Mouse (Mus musculus): ENCODE results near the gene Dnajc30. TPM values are rescaled to one million over a fixed set of nuclear protein-coding genes. Genes with fewer than 3 reads are reported as not detected.
A peak's percentile ranks its signal among the peaks of the same experiment; 100 is the strongest.

Gene Dnajc30
- polyA plus RNA-seq, 1 experiment from 2014 or later: 31.3 TPM

DNA sequence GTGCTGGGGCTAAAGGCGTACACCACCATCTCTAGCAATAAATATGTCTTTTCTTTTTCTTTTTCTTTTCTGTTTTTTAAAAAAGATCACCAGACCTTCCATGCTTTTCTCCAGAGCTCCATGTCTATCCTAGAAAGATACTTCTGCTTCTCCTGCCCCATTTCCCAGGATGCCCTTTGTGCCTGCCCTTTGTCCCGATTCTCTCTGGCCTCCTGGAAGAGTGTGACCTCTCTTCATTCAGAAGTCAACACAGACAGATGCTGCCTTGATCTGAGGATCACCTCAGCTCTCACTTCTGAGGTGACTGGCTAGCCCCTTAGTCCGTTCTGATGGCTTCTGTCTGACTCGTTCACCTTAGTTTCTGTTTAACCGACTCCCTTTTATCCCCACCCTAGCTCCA lies 16.5 kb downstream of the Dnajc30 start:
- ATAC-seq: no peak
- 88% methylated on average over 5 of the region's 5 CpGs for WGBS
- no peaks in the 10 kb centered on the region for H3K9me3 ChIP-seq (replicated peaks)

DNA sequence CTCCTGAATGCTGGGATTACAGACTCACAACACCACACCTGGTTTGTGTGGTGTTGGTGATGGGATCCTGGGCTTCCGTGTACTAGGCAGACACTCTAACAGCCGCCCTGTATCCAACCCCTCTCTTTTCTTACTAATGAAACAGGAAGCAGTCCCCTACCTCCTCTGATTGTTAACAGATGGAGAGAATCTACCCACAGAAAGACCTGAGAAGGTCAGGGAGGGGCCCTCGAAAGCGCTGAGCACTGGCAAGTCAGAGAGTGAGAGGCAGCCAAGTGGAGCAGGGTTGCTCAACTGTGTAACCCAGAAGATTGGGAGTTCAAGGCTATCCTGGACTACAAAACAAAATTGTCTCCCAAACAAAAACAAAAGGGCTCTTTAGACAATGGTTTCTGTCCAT lies 22.9 kb downstream of the Dnajc30 start:
- WGBS: 83% methylated on average over 4 of the region's 4 CpGs
- Histone ChIP-seq H3K4me2 (no peak overlapping the region), H3K4me1 (peaks cover 5% of the 10 kb centered on the region; the same call in 1 of the 2 replicates), H3K4me3 (no peak overlapping the region), H3K9me3 (replicated peaks) (no peaks in the 10 kb centered on the region), H3K27ac (no peak overlapping the region), H3K27me3 (peaks cover 46% of the 10 kb centered on the region), H3K9ac (no peak overlapping the region), H3K36me3 (ENCODE audit: poor library complexity, severe bottlenecking) (no peaks in the 10 kb centered on the region)
- ATAC-seq: no peak

More for the DNA sequence above, 16.5 kb downstream of the Dnajc30 start:
- H3K36me3 ChIP-seq (ENCODE audit: poor library complexity, severe bottlenecking): peaks cover 7% of the 10 kb centered on the region
- peaks cover 10% of the 10 kb centered on the region; the same call in 1 of the 2 replicates for H3K27me3 ChIP-seq
- peaks cover 12% of the 10 kb centered on the region for H3K4me1 ChIP-seq
- H3K27ac ChIP-seq: no peak overlapping the region
- H3K4me3 ChIP-seq: no peak overlapping the region
- no peak overlapping the region for H3K4me2 ChIP-seq
- H3K9ac ChIP-seq: no peak overlapping the region

DNA sequence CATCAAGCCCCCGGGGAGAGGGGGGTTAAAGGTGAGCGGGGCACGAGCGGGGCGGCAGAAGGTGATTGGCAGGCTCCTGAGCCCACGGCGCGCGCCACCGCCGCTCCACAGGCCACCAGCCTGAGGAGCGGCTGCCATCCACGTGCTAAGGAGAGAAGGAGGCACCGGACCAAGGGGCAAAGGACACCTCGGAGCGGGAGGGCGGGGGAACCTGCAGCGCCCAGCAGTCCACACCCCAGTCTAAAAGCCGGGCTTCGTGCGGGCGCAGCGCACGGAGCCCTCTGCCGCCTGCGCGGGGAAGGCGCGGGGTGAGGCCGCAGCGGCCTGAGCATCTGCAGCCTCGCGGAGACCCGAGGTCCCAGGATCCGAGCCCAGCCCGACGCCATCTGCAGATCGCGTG lies 25.7 kb downstream of the Dnajc30 start, which contains the start of gene Mlxipl:
TSS of gene Mlxipl (plus strand) at position 238 of the 400 bp plus-strand sequence.
- H3K27me3 ChIP-seq: peaks cover 58% of the 10 kb centered on the region
- H3K4me3 ChIP-seq: peak within 1 kb of the TSS; percentile 9; the same call in 1 of the 2 replicates

DNA sequence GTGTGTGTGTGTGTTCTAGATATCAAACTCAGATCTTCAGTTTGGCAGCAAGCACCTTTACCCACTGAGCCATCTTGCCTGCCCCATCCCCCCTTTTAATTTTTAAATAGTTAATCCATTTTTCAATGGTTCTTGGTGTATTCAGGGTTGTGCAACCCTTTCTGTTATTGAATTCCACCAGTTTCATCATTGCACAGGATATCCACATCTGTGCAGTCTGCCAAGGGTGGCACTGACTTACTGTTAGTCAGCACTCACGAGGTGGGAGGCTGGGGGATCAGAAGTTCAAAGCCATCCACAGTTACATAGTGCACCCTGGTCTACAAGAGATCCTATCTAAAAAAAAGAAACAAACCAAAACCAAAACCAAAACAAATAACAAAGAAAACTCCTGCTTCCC lies 37.0 kb downstream of the Dnajc30 start:
- Histone ChIP-seq H3K9ac (no peak overlapping the region), H3K4me3 (no peak overlapping the region), H3K9me3 (replicated peaks) (no peaks in the 10 kb centered on the region), H3K27ac (no peak overlapping the region), H3K36me3 (ENCODE audit: poor library complexity, severe bottlenecking) (no peaks in the 10 kb centered on the region), H3K27me3 (peaks cover 15% of the 10 kb centered on the region), H3K4me1 (no peaks in the 10 kb centered on the region), H3K4me2 (no peak overlapping the region)
- no peak for ATAC-seq
- 55% methylated on average over 1 of the region's 1 CpGs for WGBS

More for the DNA sequence above, 25.7 kb downstream of the Dnajc30 start, which contains the start of gene Mlxipl:
- Histone ChIP-seq H3K9me3 (replicated peaks) (no peaks in the 10 kb centered on the region), H3K9ac (peak within 1 kb of the TSS; percentile 43; the same call in 1 of the 2 replicates), H3K4me2 (peak within 1 kb of the TSS; percentile 47), H3K36me3 (ENCODE audit: poor library complexity, severe bottlenecking) (no peaks in the 10 kb centered on the region), H3K27ac (no peak within 1 kb of the TSS), H3K4me1 (peaks cover 5% of the 10 kb centered on the region; the same call in 1 of the 2 replicates)
- no peak for ATAC-seq
- WGBS: 2% methylated on average over 39 of the region's 39 CpGs

DNA sequence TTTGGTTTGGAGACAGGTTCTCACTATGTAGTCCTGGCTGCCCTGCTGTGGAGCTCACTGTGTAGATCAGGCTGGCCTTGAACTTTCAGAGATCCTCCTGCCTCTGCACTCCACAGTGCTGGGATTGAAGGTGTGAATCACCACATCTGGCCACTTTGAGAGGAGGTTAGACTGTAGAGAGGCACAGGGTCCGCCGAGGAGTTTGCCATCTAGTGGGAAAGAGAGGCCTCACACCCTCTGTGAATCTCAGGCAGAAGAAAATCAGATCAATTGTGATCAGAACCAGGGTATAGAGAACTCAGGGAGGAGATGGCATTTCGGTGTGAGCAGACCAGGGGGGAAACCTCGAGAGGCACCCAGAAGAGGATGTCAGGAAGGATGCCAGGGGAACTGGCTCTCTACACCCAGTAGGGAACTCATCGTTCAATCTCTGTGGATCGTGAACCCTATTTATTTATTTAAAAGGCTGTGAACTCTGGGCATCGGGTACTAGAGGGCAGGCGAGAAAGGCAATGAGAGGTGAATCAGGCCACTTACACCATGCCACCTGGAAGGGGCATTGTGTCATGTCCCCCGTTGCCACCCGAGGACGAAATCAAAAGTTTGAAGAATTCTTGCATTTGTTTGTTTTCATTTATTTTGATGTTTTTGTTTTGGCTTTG lies 40.1 kb downstream of the Dnajc30 start:
- no peak for ATAC-seq

DNA sequence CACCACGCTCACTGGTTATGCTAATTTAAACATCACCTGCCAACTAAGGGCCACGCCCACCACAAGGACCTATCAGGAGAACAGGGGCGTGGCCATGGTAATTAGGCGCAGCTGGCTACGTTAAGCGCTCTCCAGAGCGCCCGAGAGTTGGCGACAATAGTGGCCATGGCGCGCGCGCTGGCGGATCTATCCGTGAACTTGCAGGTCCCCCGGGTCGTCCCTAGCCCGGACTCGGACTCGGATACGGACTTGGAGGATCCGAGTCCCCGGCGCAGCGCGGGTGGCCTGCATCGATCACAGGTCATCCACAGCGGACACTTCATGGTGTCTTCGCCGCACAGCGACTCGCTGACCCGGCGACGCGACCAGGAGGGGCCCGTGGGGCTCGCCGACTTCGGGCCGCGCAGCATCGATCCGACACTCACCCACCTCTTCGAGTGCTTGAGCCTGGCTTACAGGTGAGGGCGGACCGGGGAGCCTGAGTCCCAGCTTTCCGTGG lies 42.8 kb downstream of the Dnajc30 start:
- Histone ChIP-seq H3K27ac (no peak overlapping the region), H3K9me3 (replicated peaks) (no peaks in the 10 kb centered on the region), H3K4me1 (peaks cover 14% of the 10 kb centered on the region), H3K4me3 (peak overlapping the region; percentile 48), H3K27me3 (peaks cover 56% of the 10 kb centered on the region), H3K36me3 (ENCODE audit: poor library complexity, severe bottlenecking) (no peaks in the 10 kb centered on the region), H3K9ac (peak overlapping the region; percentile 59), H3K4me2 (peak overlapping the region; percentile 86)
- peak; percentile 91 for ATAC-seq
- WGBS: under 1% methylated on average over 48 of the region's 48 CpGs

More for the DNA sequence above, 40.1 kb downstream of the Dnajc30 start:
- Histone ChIP-seq H3K27ac (no peak overlapping the region), H3K4me1 (peaks cover 14% of the 10 kb centered on the region), H3K4me3 (no peak overlapping the region), H3K27me3 (peaks cover 44% of the 10 kb centered on the region), H3K9me3 (replicated peaks) (no peaks in the 10 kb centered on the region), H3K9ac (no peak overlapping the region), H3K36me3 (ENCODE audit: poor library complexity, severe bottlenecking) (no peaks in the 10 kb centered on the region), H3K4me2 (no peak overlapping the region)
- 68% methylated on average over 11 of the region's 11 CpGs for WGBS

DNA sequence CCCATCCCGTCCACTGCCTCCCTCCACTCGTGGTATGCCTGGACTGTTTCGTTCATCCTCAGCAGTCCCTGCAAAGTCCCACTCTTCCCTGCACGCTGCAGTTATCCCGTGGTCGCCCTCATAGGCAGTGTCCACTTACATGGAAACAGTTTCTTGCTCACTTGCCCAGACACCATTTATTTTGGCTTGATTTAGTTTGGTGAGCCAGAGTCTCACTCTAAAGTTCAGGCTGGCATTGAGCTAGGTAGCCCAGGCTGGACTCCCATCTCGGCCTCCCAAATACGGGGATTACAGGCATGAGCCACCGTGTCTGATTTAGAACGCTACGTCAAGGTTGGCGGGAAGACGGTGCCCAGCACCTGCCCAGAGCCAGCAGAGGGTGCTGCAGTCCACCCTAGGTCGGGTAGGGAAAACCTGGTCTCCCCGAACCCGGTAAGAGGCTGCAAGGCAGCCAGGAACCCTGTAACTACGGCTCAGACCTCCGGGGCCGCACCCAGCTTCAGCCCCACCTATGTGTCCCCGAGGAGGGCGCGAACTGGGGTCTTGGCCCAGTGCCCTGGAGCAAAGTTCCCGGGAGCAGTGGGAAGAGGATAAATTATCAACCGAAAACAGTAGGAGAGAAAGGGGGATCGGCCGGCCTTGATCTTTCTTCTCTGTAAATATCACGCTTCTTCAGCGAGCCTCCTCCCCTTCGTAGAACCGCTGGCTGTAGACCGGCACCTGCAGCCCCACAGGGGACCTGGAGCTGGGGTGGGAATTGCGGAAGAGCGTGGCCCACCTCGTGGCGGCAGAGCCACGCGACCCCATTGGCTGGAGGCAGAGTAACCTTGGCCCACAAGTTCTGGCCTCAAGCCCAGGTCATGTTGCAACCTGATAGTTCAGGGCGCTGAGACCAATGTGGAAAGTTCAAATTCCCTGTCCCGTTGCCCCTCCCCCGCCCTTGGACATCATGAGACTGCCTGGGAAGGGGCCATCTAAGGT lies 43.8 kb downstream of the Dnajc30 start:
- no peak overlapping the region for H3K27ac ChIP-seq
- H3K4me3 ChIP-seq: peak overlapping the region; percentile 48
- H3K36me3 ChIP-seq (ENCODE audit: poor library complexity, severe bottlenecking): no peaks in the 10 kb centered on the region
- peaks cover 56% of the 10 kb centered on the region for H3K27me3 ChIP-seq
- H3K9me3 ChIP-seq (replicated peaks): no peaks in the 10 kb centered on the region
- H3K4me1 ChIP-seq: peaks cover 14% of the 10 kb centered on the region
- no peak overlapping the region; the same call in 1 of the 2 replicates for H3K9ac ChIP-seq
- peak overlapping the region; percentile 86 for H3K4me2 ChIP-seq
- 9% methylated on average over 39 of the region's 40 CpGs for WGBS
- 0 out of 2 replicates have a peak, but pooled peaks have one; percentile 30 for ATAC-seq

DNA sequence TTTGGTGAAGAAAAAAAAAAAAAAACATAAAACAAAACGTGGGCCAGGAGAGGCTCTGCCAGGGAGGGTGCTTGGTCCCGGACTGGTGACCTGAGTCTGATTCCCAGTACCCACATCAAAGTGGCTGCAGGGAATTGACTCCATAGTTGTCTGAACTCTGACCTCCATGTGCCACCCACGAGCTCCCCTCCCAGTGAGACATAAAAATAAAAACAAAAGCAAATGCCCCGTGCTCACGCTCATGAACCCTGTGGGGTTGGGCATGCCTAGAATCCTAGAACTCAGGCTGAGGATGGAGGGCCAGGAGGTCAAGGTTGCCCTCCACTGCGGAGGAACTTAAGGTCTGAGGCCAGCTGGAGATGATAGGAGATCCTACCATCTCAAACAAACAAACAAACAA lies 45.0 kb downstream of the Dnajc30 start:
- Histone ChIP-seq H3K4me2 (no peak overlapping the region), H3K9ac (no peak overlapping the region), H3K9me3 (replicated peaks) (no peaks in the 10 kb centered on the region), H3K4me1 (peaks cover 14% of the 10 kb centered on the region), H3K4me3 (no peak overlapping the region), H3K36me3 (ENCODE audit: poor library complexity, severe bottlenecking) (no peaks in the 10 kb centered on the region), H3K27ac (no peak overlapping the region), H3K27me3 (peaks cover 56% of the 10 kb centered on the region)
- ATAC-seq: no peak
- 51% methylated on average over 6 of the region's 6 CpGs for WGBS

DNA sequence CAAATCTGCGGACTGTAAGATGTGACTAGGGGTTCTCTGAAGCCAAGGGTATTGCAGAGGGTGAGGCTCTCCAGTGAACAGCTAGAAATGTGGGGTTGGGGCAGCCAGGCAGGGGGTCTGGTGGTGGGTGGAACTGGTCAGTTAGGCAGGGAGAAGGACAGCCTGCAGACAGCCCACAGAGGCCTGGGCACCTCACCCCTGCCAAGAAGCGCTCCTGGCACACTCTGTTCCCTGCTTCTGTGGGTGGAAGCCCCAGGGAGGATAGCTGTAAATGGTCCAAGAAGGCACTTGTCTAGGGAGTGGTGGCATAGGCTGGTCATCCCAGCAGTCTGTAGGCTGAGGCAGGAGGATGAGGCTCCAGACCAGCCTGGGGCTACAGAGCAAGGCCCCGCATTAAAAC lies 45.4 kb downstream of the Dnajc30 start:
- ATAC-seq: no peak
- Histone ChIP-seq H3K27me3 (peaks cover 53% of the 10 kb centered on the region), H3K36me3 (ENCODE audit: poor library complexity, severe bottlenecking) (no peaks in the 10 kb centered on the region), H3K27ac (no peak overlapping the region), H3K9me3 (replicated peaks) (no peaks in the 10 kb centered on the region), H3K4me2 (no peak overlapping the region), H3K9ac (no peak overlapping the region), H3K4me3 (no peak overlapping the region), H3K4me1 (peaks cover 14% of the 10 kb centered on the region)
- WGBS: 98% methylated on average over 3 of the region's 3 CpGs

DNA sequence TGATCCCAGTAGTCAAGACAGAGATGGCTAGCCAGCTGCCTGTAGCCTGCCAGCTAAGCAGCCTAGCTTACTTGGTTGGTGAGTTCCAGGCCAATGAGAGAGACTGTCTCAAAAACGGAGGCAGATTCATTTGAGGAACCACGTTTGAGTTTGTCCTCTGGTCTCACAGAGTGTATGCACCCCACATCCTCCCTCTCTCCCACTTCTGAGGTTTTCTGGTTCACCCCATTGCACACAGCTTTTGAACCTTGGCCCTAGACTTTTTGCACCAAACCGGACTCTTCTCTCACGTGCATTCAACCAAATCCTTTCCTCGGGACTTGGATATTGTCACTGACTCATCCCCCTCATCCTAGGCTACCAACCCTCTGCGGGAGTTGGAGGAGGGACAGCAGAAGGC lies 46.0 kb downstream of the Dnajc30 start:
- Histone ChIP-seq H3K27ac (no peak overlapping the region), H3K4me2 (no peak overlapping the region), H3K4me1 (peaks cover 14% of the 10 kb centered on the region), H3K27me3 (peaks cover 53% of the 10 kb centered on the region), H3K9me3 (replicated peaks) (no peaks in the 10 kb centered on the region), H3K9ac (no peak overlapping the region), H3K36me3 (ENCODE audit: poor library complexity, severe bottlenecking) (no peaks in the 10 kb centered on the region), H3K4me3 (no peak overlapping the region)
- 80% methylated on average over 6 of the region's 6 CpGs for WGBS
- no peak for ATAC-seq

DNA sequence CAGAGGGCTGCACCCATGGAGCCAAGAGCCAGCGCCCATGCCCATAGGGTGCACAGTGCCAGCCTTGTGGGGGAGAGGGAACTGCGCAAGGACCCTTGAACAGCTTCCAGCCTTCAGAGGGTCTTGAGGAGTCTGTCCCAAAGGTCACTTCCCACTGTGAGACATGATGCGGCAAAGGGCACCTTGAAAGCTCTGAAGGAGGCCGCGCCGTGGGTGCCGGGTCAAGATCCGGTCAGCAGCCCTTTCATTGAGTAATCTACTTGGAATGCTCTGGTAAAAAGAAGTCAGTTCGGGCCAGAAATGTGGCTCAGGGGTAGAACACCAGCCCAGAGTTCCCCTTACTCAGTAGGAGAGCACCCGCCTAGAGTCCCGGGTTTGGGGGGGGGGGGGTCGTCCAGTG lies 49.8 kb downstream of the Dnajc30 start:
- H3K4me3 ChIP-seq: no peak overlapping the region
- no peak overlapping the region for H3K4me2 ChIP-seq
- no peak overlapping the region for H3K9ac ChIP-seq
- peaks cover 16% of the 10 kb centered on the region for H3K27me3 ChIP-seq
- ATAC-seq: no peak
- no peaks in the 10 kb centered on the region for H3K36me3 ChIP-seq (ENCODE audit: poor library complexity, severe bottlenecking)
- WGBS: 82% methylated on average over 12 of the region's 12 CpGs
- H3K9me3 ChIP-seq (replicated peaks): no peaks in the 10 kb centered on the region
- H3K4me1 ChIP-seq: no peaks in the 10 kb centered on the region
- no peak overlapping the region for H3K27ac ChIP-seq

DNA sequence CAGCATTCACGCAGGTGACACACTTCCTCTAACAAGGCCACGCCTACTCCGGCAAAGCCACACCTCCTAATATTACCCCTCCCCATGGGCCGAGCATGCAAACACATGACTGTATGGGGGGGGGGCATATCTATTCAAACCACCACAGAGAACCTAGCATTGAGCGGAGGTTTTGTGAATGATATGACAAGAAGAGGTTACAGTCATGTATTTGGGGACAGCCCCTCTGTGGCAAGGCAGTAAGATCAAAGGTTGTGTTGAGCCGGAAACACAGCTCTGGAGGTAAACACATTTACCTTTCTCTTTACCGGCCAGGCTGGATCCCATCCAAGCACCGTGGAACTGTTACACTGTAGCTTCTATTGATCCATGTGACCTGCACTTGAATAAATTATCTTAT lies 51.2 kb downstream of the Dnajc30 start:
- Histone ChIP-seq H3K9me3 (replicated peaks) (no peaks in the 10 kb centered on the region), H3K4me2 (no peak overlapping the region), H3K27me3 (peaks cover 2% of the 10 kb centered on the region), H3K4me3 (no peak overlapping the region), H3K36me3 (ENCODE audit: poor library complexity, severe bottlenecking) (no peaks in the 10 kb centered on the region), H3K27ac (no peak overlapping the region), H3K4me1 (no peaks in the 10 kb centered on the region), H3K9ac (no peak overlapping the region)
- ATAC-seq: no peak
- WGBS: 86% methylated on average over 8 of the region's 8 CpGs

All from forebrain, embryonic 13.5 days (tissue).